In the genomic region with DNA sequence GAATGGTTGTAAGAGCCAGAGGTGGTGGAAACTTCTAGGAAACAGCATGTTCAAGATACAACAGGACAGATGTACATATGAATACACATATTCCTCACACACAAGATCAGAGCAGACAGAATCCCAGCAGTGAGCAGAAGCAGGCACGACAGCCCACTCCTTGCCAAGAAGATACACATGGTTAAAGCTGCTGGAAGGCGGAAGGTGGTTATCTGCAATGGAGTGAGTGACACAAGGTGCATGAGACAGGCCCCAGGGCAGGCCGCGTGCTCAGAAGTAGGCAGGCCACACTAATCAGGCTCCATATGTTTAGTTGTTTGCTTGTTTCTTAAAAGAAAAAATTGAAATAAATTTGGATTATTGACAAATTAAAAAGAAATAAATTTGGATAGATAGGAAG, we compare ENCODE assay signal across 19 mouse cellular contexts.
A peak's percentile ranks its signal among the peaks of the same experiment; 100 is the strongest.
DNase-seq lines count a peak whose midpoint lies in the region; ATAC-seq lines count a peak whose summit lies in the region.
"Had no signal": no experiment of that assay in that cellular context is flagged by ENCODE, and none has a peak within 500 bp of the region (broad histone marks: within the 10 kb centered on the region; RNA-seq: fewer than 3 reads in every experiment).

No protein-coding gene starts in this region.

- H3K4me2 ChIP-seq in forebrain, embryonic 15.5 days (replicated peaks) = no peak overlapping the region
- no peak overlapping the region for H3K4me2 ChIP-seq in forebrain, embryonic 14.5 days (ENCODE audit: low read length)
- H3K4me2 ChIP-seq in hindbrain, embryonic 15.5 days = no peak overlapping the region
- H3K4me2 ChIP-seq in hindbrain, embryonic 14.5 days (replicated peaks) = no peak overlapping the region
- H3K4me2 ChIP-seq: embryonic facial prominence, embryonic 12.5 days; heart, embryonic 13.5 days; kidney, embryonic 15.5 days had no signal

- no peaks in the 10 kb centered on the region for H3K9me3 ChIP-seq in forebrain, embryonic 15.5 days
- no peaks in the 10 kb centered on the region for H3K9me3 ChIP-seq in forebrain, embryonic 14.5 days (replicated peaks; ENCODE audit: control insufficient read depth, low read length)
- no peaks in the 10 kb centered on the region for H3K9me3 ChIP-seq in hindbrain, embryonic 15.5 days
- no peaks in the 10 kb centered on the region for H3K9me3 ChIP-seq in hindbrain, embryonic 14.5 days (ENCODE audit: control insufficient read depth, low read length)
- H3K9me3 ChIP-seq: embryonic facial prominence, embryonic 12.5 days; heart, embryonic 13.5 days; kidney, embryonic 15.5 days had no signal

- H3K4me1 ChIP-seq in forebrain, embryonic 15.5 days = no peaks in the 10 kb centered on the region
- no peaks in the 10 kb centered on the region for H3K4me1 ChIP-seq in forebrain, embryonic 14.5 days (ENCODE audit: control insufficient read depth, insufficient read depth, low read length)
- peaks cover 13% of the 10 kb centered on the region for H3K4me1 ChIP-seq in hindbrain, embryonic 15.5 days (replicated peaks)
- H3K4me1 ChIP-seq in hindbrain, embryonic 14.5 days (replicated peaks; ENCODE audit: control insufficient read depth, insufficient read depth, low read length) = 0 out of 2 replicates have a peak, but pooled peaks cover 11% of the 10 kb centered on the region
- H3K4me1 ChIP-seq: embryonic facial prominence, embryonic 12.5 days; heart, embryonic 13.5 days; kidney, embryonic 15.5 days had no signal

- H3K4me3 ChIP-seq in forebrain, embryonic 15.5 days = no peak overlapping the region
- H3K4me3 ChIP-seq in forebrain, embryonic 14.5 days (ENCODE audit: low read depth, low read length) = no peak overlapping the region
- H3K4me3 ChIP-seq in hindbrain, embryonic 15.5 days = no peak overlapping the region
- no peak overlapping the region for H3K4me3 ChIP-seq in hindbrain, embryonic 14.5 days (replicated peaks; ENCODE audit: low read length)
- H3K4me3 ChIP-seq: embryonic facial prominence, embryonic 12.5 days; heart, embryonic 13.5 days; kidney, embryonic 15.5 days had no signal

- intact Hi-C loops in left cerebral cortex, postnatal 4 days (cut with DNase I) = no loop called here

- no peak overlapping the region for H3K27ac ChIP-seq in forebrain, embryonic 15.5 days (replicated peaks)
- no peak overlapping the region for H3K27ac ChIP-seq in forebrain, embryonic 14.5 days (ENCODE audit: low read depth, low read length)
- no peak overlapping the region for H3K27ac ChIP-seq in hindbrain, embryonic 15.5 days (replicated peaks)
- no peak overlapping the region for H3K27ac ChIP-seq in hindbrain, embryonic 14.5 days
- H3K27ac ChIP-seq: embryonic facial prominence, embryonic 12.5 days; heart, embryonic 13.5 days; kidney, embryonic 15.5 days had no signal

- H3K36me3 ChIP-seq in forebrain, embryonic 15.5 days = no peaks in the 10 kb centered on the region
- no peaks in the 10 kb centered on the region for H3K36me3 ChIP-seq in forebrain, embryonic 14.5 days (ENCODE audit: control insufficient read depth, insufficient read depth, low read length)
- H3K36me3 ChIP-seq in hindbrain, embryonic 15.5 days = no peaks in the 10 kb centered on the region
- no peaks in the 10 kb centered on the region for H3K36me3 ChIP-seq in hindbrain, embryonic 14.5 days (replicated peaks; ENCODE audit: control insufficient read depth, insufficient read depth)
- H3K36me3 ChIP-seq: embryonic facial prominence, embryonic 12.5 days; heart, embryonic 13.5 days; kidney, embryonic 15.5 days had no signal

- no peak overlapping the region for H3K9ac ChIP-seq in forebrain, embryonic 15.5 days (replicated peaks)
- H3K9ac ChIP-seq in forebrain, embryonic 14.5 days (ENCODE audit: low read length) = no peak overlapping the region
- no peak overlapping the region for H3K9ac ChIP-seq in hindbrain, embryonic 15.5 days
- no peak overlapping the region for H3K9ac ChIP-seq in hindbrain, embryonic 14.5 days
- H3K9ac ChIP-seq: embryonic facial prominence, embryonic 12.5 days; heart, embryonic 13.5 days; kidney, embryonic 15.5 days had no signal

- H3K27me3 ChIP-seq in forebrain, embryonic 15.5 days = no peaks in the 10 kb centered on the region
- no peaks in the 10 kb centered on the region for H3K27me3 ChIP-seq in forebrain, embryonic 14.5 days (replicated peaks; ENCODE audit: control insufficient read depth, insufficient read depth, low read length)
- no peaks in the 10 kb centered on the region for H3K27me3 ChIP-seq in hindbrain, embryonic 15.5 days
- no peaks in the 10 kb centered on the region for H3K27me3 ChIP-seq in hindbrain, embryonic 14.5 days (ENCODE audit: control insufficient read depth, insufficient read depth, low read length)
- H3K27me3 ChIP-seq: embryonic facial prominence, embryonic 12.5 days; heart, embryonic 13.5 days; kidney, embryonic 15.5 days had no signal

- DNase-seq in forebrain, embryonic 14.5 days (ENCODE audit: low spot score) = no peak
- no peak for DNase-seq in hindbrain, embryonic 14.5 days (ENCODE audit: low spot score)
- peak; percentile 49 for DNase-seq in left cerebral cortex, postnatal 4 days
- DNase-seq in left cerebral cortex, adult 11 months (ENCODE audit: low spot score) = no peak
- DNase-seq in T-cell, adult 2 months (ENCODE audit: low spot score) = no peak
- DNase-seq: adrenal gland, adult 8-10 months; adrenal gland, postnatal 36 days; cerebellum, adult 11-12 months; cerebellum, adult 9-11 months; gastrocnemius, postnatal 36 days; heart, adult 18-20 months; heart, postnatal 14 days; kidney, adult 2 months had no signal

- 0 out of 2 replicates have a peak, but pooled peaks have one; percentile 43 for ATAC-seq in forebrain, embryonic 15.5 days (replicated peaks)
- ATAC-seq in forebrain, embryonic 14.5 days = no peak
- peak; percentile 35; the same call in 1 of the 2 replicates for ATAC-seq in hindbrain, embryonic 15.5 days (ENCODE audit: low FRiP score, low read depth)
- ATAC-seq in hindbrain, embryonic 14.5 days (ENCODE audit: low FRiP score) = no peak
- ATAC-seq: intestine, embryonic 16.5 days had no signal

- 68% methylated on average over 4 of the region's 4 CpGs for WGBS in forebrain, embryonic 15.5 days
- 74% methylated on average over 4 of the region's 4 CpGs for WGBS in forebrain, embryonic 14.5 days
- 57% methylated on average over 4 of the region's 4 CpGs for WGBS in hindbrain, embryonic 15.5 days
- WGBS in hindbrain, embryonic 14.5 days = 57% methylated on average over 4 of the region's 4 CpGs

Comparison
In these comparisons a context has a peak if more than half of its experiments do, and no peak if none do; other contexts are left out.
1. ATAC-seq: peak in forebrain, embryonic 15.5 days (single experiment) and hindbrain, embryonic 15.5 days (single experiment); none in forebrain, embryonic 14.5 days (single experiment) and hindbrain, embryonic 14.5 days (single experiment).